ENCODE assay signal across 8 mouse cellular contexts in the genomic region with DNA sequence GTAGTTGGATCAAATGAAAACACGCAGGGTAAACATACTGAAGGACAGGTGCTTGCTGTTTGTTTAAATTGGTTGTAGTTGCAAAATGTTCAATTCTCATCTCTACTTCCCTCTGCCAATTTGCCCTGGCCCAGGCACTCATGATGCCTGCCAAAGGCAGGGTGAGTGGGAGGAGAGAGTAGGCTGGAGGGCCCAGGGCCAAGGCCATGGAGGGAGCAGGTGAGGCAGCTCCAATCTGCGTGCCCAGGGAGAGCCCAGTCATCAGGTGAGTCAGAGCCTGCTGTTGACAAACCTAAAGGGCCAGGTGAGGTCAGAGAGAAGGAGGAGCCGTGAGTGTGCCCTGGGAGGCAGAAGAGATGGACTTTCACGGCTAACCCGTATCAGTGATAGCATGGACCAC. TPM values are rescaled to one million over a fixed set of nuclear protein-coding genes. Genes with fewer than 3 reads are reported as not detected.
DNase-seq lines count a peak whose midpoint lies in the region; ATAC-seq and TF ChIP-seq lines count a peak whose summit lies in the region.

No protein-coding gene starts in this region.

- H3K27me3 ChIP-seq in kidney, adult 2 months (replicated peaks; ENCODE audit: control insufficient read depth, insufficient read depth, low read length): no peaks in the 10 kb centered on the region
- H3K27me3 ChIP-seq in stomach, embryonic 15.5 days (replicated peaks): no peaks in the 10 kb centered on the region
- no peaks in the 10 kb centered on the region for H3K27me3 ChIP-seq in midbrain, embryonic 14.5 days (ENCODE audit: control insufficient read depth, insufficient read depth, low read length)

- no peak overlapping the region for H3K4me3 ChIP-seq in kidney, adult 2 months (ENCODE audit: insufficient read depth, low read depth, low read length)
- H3K4me3 ChIP-seq in stomach, embryonic 15.5 days (replicated peaks): no peak overlapping the region
- H3K4me3 ChIP-seq in midbrain, embryonic 14.5 days (replicated peaks; ENCODE audit: low read depth, low read length): no peak overlapping the region

- H3K9me3 ChIP-seq in stomach, embryonic 15.5 days: no peaks in the 10 kb centered on the region
- no peaks in the 10 kb centered on the region for H3K9me3 ChIP-seq in midbrain, embryonic 14.5 days (ENCODE audit: control insufficient read depth, low read length)

- 84% methylated on average over 5 of the region's 5 CpGs for WGBS in kidney, adult 2 months
- WGBS in stomach, embryonic 15.5 days: 79% methylated on average over 5 of the region's 5 CpGs
- 95% methylated on average over 5 of the region's 5 CpGs for WGBS in midbrain, embryonic 14.5 days

- TF ChIP-seq POLR2A in kidney, adult 2 months (IDR thresholded peaks at IDR 0.05; ENCODE audit: low read depth, low read length): no peak

- H3K4me2 ChIP-seq in stomach, embryonic 15.5 days: no peak overlapping the region
- H3K4me2 ChIP-seq in midbrain, embryonic 14.5 days (ENCODE audit: low read length): no peak overlapping the region

- 0 out of 2 replicates have a peak, but pooled peaks have one; percentile 32 for ATAC-seq in stomach, embryonic 15.5 days (ENCODE audit: insufficient read depth, low FRiP score, low read depth)
- ATAC-seq in midbrain, embryonic 14.5 days (ENCODE audit: low FRiP score, low TSS enrichment): no peak

- H3K36me3 ChIP-seq in kidney, adult 2 months (ENCODE audit: control insufficient read depth, insufficient read depth, low read length): no peaks in the 10 kb centered on the region
- H3K36me3 ChIP-seq in stomach, embryonic 15.5 days: no peaks in the 10 kb centered on the region
- H3K36me3 ChIP-seq in midbrain, embryonic 14.5 days (ENCODE audit: control insufficient read depth, insufficient read depth, low read length): no peaks in the 10 kb centered on the region

- H3K27ac ChIP-seq in kidney, adult 2 months (ENCODE audit: insufficient read depth, low read depth, low read length): no peak overlapping the region
- no peak overlapping the region for H3K27ac ChIP-seq in stomach, embryonic 15.5 days
- H3K27ac ChIP-seq in midbrain, embryonic 14.5 days (replicated peaks; ENCODE audit: low read depth, low read length): no peak overlapping the region

- DNase-seq in kidney, adult 2 months: peak; percentile 8
- DNase-seq in kidney, adult 11 months: no peak
- DNase-seq in cerebellum, adult 18-20 months: peak; percentile 81 to 88
- peak; percentile 83 for DNase-seq in layer of hippocampus, adult 9-11 months
- DNase-seq in neural tube, embryonic 10.5 days (ENCODE audit: extremely low spot score, low spot score): no peak
- no peak for DNase-seq in thymus, postnatal 0 days (ENCODE audit: low spot score)
- no peak for DNase-seq in midbrain, embryonic 14.5 days

- H3K9ac ChIP-seq in stomach, embryonic 15.5 days: no peak overlapping the region
- no peak overlapping the region for H3K9ac ChIP-seq in midbrain, embryonic 14.5 days (replicated peaks; ENCODE audit: low read length)

- TF ChIP-seq CTCF in kidney, adult 2 months (conservative IDR thresholded peaks at IDR 0.05; ENCODE audit: insufficient read depth, insufficient read length, low read depth, low read length): no peak

- no peaks in the 10 kb centered on the region for H3K4me1 ChIP-seq in kidney, adult 2 months (ENCODE audit: control insufficient read depth, insufficient read depth, low read length)
- H3K4me1 ChIP-seq in stomach, embryonic 15.5 days: peaks cover 10% of the 10 kb centered on the region
- H3K4me1 ChIP-seq in midbrain, embryonic 14.5 days (ENCODE audit: control insufficient read depth, insufficient read depth, low read length): peaks cover 9% of the 10 kb centered on the region; the same call in 1 of the 2 replicates

RNA-seq across cellular contexts. Expression of a gene that starts 46.4 kb away (rescaled TPM):
- polyA plus RNA-seq in kidney, adult 2 months (2012; rRNA removed): 7.1 and 7.8 TPM in 2 replicates
- 17.4 and 19.9 TPM in 2 replicates for polyA plus RNA-seq in stomach, embryonic 15.5 days (2015; fragmentation: Nextera tagmentation; extraction: Ambion mirVana)
- 24.4 and 25.6 TPM in 2 replicates for polyA plus RNA-seq in thymus, postnatal 0 days (2015; fragmentation: Nextera tagmentation; extraction: Ambion mirVana)
- polyA plus RNA-seq in midbrain, embryonic 14.5 days (2014; fragmentation: Nextera tagmentation; extraction: Ambion mirVana): 8.7 and 13.3 TPM in 2 replicates

Comparison
In these comparisons a context has a peak if more than half of its experiments do, and no peak if none do; other contexts are left out.
1. DNase-seq: peak in kidney, adult 2 months (single experiment), cerebellum, adult 18-20 months (2 of 2) and layer of hippocampus, adult 9-11 months (single experiment); none in kidney, adult 11 months (single experiment), neural tube, embryonic 10.5 days (single experiment), thymus, postnatal 0 days (single experiment) and midbrain, embryonic 14.5 days (single experiment).